Mouse (Mus musculus) stomach, embryonic 15.5 days (tissue): ENCODE measurements around the gene Ino80d. TPM values are rescaled to one million over a fixed set of nuclear protein-coding genes. Genes with fewer than 3 reads are reported as not detected.
"Not testable (repeated sequence)": the region's sequence is repeated elsewhere in the genome, so short reads cannot be mapped to it uniquely, and the experiment has no call there.

ENCODE experiments used
- ATAC-seq: fragments of 200-750 bp; cut with Nextera tagmentation; 2 replicates; pipeline ENCODE4 v1.8.0; 2017; ENCODE audit warnings: low read depth, moderate number of reproducible peaks, moderate TSS enrichment; ENCODE audit not compliant: insufficient read depth, low FRiP score
- H3K27ac ChIP-seq: fragments of 300-500 bp; sonication (generic); 2 replicates; pipeline ENCODE4 v1.5.1; 2015; ENCODE audit warnings: mild to moderate bottlenecking, inconsistent platforms
- H3K27me3 ChIP-seq: fragments of 300-500 bp; sonication (generic); replicated peaks from 2 replicates; pipeline ENCODE4 v1.6.1; 2015; ENCODE audit warnings: inconsistent platforms
- H3K36me3 ChIP-seq: fragments of 300-500 bp; sonication (generic); 2 replicates; pipeline ENCODE4 v1.6.1; 2015; ENCODE audit warnings: inconsistent platforms
- H3K4me1 ChIP-seq: fragments of 300-500 bp; sonication (generic); 2 replicates; pipeline ENCODE4 v1.6.1; 2015; ENCODE audit warnings: inconsistent platforms
- H3K4me2 ChIP-seq: fragments of 300-500 bp; sonication (generic); 2 replicates; pipeline ENCODE4 v1.6.1; 2015; ENCODE audit warnings: mild to moderate bottlenecking, inconsistent platforms
- H3K4me3 ChIP-seq: fragments of 300-500 bp; sonication (generic); replicated peaks from 2 replicates; pipeline ENCODE4 v1.5.1; 2015; ENCODE audit warnings: inconsistent platforms
- H3K9ac ChIP-seq: fragments of 300-500 bp; sonication (generic); 2 replicates; pipeline ENCODE4 v1.6.1; 2015; ENCODE audit warnings: inconsistent platforms
- H3K9me3 ChIP-seq: fragments of 300-500 bp; sonication (generic); 2 replicates; pipeline ENCODE4 v1.6.1; 2016; ENCODE audit warnings: inconsistent platforms
- WGBS: fragments of 180-500 bp; shearing (Covaris S2); methylation state at CpG from one replicate; pipeline ENCODE4 v1.1.7; 2015; 5-methylcytosine and 5-hydroxymethylcytosine counted together
- polyA plus RNA-seq: library from polyadenylated mRNA; unstranded; fragments of >200 nt; fragmentation: Nextera tagmentation; extraction: Ambion mirVana; gene quantifications from 2 replicates; pipeline ENCODE4 v1.2.1, GENCODE M21; 2015

The Ino80d gene
- polyA plus RNA-seq, result 12.9 and 13.3 TPM in 2 replicates

DNA sequence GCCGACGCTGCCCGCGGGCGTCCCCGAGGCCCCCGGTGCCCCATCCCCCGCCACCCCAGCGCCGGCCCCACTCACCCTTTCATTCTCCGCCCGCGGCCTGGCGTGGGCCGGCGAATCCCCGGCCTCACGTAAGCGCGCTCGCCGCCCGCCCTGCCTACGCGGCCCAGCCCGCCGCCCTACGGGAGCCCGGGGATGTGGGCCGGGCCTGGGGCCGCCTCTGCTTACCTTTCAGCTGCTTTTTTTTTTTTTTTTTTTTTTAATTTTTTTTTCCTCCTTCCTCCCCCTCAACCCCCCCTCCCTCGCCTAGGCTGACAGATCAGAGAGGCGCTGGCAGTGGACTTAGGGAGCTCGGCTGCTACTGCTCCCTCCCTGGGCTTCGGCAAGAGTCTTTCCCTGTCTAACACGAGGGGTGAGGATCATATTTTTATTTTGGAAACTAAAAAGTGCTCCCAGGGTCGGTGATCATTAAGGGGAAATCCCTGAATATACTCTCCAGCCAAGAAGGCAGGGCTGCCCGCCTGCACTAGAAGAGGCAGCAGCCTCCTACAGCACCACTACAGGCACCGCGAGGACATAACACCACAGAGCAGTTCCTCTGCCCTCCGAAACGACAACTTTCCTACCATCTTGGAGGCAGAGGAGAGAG lies at the start of gene Ino80d:
Ino80d (minus strand) TSS at position 532 of the 646 bp plus-strand sequence.
- Histone ChIP-seq H3K4me1 (peaks cover 7% of the 10 kb centered on the region; the same call in 1 of the 2 replicates), H3K9me3 (no peaks in the 10 kb centered on the region), H3K27ac (peak within 1 kb of the TSS; percentile 99), H3K4me3 (peak within 1 kb of the TSS; percentile 86), H3K27me3 (no peaks in the 10 kb centered on the region), H3K36me3 (peaks cover 5% of the 10 kb centered on the region; the same call in 1 of the 2 replicates), H3K9ac (peak within 1 kb of the TSS; percentile 88), H3K4me2 (peak within 1 kb of the TSS; percentile 70)
- ATAC-seq, result peak; percentile 88
- WGBS, result under 1% methylated on average over 42 of the region's 42 CpGs

DNA sequence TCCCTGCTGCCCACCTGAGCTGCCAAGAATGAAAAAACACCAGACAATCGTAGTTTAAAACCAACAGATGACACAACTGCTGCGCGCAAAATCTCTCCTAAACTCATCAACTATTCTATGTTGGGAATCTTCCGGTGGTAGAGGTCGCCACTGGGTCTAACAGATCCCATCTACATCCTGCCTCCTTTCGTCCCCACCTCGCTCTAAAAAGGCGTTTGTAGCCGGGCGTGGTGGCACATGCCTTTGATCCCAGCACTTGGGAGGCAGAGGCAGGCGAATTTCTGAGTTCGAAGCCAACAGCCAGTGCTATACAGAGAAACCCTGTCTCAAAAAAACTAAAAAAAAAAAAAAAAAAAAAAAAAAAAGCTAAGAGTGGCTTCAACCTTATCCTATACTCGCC lies 25.8 kb upstream of the Ino80d start:
- 93% methylated on average over 13 of the region's 13 CpGs for WGBS
- Histone ChIP-seq H3K9me3 (no peaks in the 10 kb centered on the region), H3K9ac (no peak overlapping the region), H3K36me3 (peaks cover 25% of the 10 kb centered on the region), H3K4me3 (no peak overlapping the region), H3K27ac (no peak overlapping the region), H3K4me1 (no peaks in the 10 kb centered on the region), H3K4me2 (no peak overlapping the region), H3K27me3 (no peaks in the 10 kb centered on the region)
- no peak for ATAC-seq

DNA sequence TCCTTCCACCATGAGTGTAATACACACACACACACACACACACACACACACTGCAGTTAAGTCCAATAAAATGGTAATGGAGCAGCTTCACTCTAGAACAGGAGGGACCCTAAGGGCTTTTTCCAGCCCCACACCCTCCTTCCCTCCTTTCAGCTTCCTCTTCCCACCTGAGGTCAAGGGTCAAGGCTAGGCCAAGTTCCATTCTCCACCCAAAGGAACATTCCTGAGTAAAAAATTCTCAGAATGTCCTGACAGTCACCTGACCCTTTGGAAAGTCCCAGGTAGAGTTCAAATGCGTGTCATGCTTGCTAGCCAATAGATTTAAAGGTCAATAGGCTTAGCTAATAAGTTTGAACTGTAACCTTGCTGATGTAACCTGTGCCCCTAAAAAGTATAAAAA lies 24.1 kb upstream of the Ino80d start:
- ATAC-seq, H3K4me1 ChIP-seq, H3K9me3 ChIP-seq, H3K27ac ChIP-seq, H3K4me3 ChIP-seq, H3K9ac ChIP-seq, H3K27me3 ChIP-seq, H3K4me2 ChIP-seq: not testable (repeated sequence)
- 91% methylated on average over 1 of the region's 1 CpGs for WGBS
- peaks cover 18% of the 10 kb centered on the region for H3K36me3 ChIP-seq

DNA sequence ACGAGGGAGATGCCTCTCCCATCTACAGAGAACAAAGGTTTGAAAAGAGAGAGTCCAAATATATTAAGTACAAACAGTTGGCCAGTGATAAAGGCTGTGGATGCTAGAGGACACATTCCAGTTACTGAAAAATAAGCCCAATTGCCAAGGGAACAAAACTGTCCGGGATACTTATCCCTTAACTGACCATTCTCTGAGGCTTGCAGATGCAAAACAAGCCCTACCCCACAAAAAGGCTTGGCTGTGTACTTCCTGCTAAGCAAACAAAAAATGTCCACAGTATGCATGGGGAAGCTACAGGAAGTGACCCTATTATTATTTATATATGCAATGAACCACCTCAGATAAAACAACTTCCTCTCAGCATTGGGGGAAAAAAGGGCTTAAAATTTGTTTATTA lies 23.5 kb upstream of the Ino80d start:
- no peak overlapping the region for H3K9ac ChIP-seq
- ATAC-seq, result no peak
- 74% methylated on average over 2 of the region's 2 CpGs for WGBS
- H3K27ac ChIP-seq, result no peak overlapping the region
- H3K4me1 ChIP-seq, result no peaks in the 10 kb centered on the region
- H3K4me3 ChIP-seq, result no peak overlapping the region
- H3K9me3 ChIP-seq, result no peaks in the 10 kb centered on the region
- peaks cover 14% of the 10 kb centered on the region; the same call in 1 of the 2 replicates for H3K36me3 ChIP-seq
- no peak overlapping the region for H3K4me2 ChIP-seq
- H3K27me3 ChIP-seq, result no peaks in the 10 kb centered on the region

DNA sequence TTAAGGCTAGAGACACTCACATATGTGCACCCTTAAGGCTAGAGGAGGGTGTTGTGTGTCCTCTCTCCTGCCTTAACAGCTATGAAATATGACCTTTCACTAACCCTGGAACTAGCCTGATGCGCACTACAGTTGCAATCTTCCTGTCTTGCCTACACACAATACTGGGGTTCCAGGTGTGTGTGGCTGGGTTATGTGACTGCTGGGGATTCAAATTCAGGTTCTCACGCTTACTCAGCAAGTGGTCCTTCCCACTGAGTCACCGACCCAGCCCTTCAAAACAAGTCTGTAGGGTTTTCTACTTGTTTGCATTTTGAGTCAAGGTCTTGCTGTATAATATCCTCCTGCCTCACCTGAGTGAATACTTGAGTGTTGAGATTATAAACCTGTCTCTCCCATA lies 20.1 kb upstream of the Ino80d start:
- H3K27me3 ChIP-seq, result no peaks in the 10 kb centered on the region
- no peaks in the 10 kb centered on the region for H3K9me3 ChIP-seq
- no peak overlapping the region for H3K4me3 ChIP-seq
- no peak overlapping the region for H3K4me2 ChIP-seq
- WGBS, result 77% methylated on average over 3 of the region's 3 CpGs
- H3K4me1 ChIP-seq, result no peaks in the 10 kb centered on the region
- no peak overlapping the region for H3K9ac ChIP-seq
- H3K27ac ChIP-seq, result no peak overlapping the region
- ATAC-seq, result no peak
- 0 out of 2 replicates have a peak, but pooled peaks cover 7% of the 10 kb centered on the region for H3K36me3 ChIP-seq

DNA sequence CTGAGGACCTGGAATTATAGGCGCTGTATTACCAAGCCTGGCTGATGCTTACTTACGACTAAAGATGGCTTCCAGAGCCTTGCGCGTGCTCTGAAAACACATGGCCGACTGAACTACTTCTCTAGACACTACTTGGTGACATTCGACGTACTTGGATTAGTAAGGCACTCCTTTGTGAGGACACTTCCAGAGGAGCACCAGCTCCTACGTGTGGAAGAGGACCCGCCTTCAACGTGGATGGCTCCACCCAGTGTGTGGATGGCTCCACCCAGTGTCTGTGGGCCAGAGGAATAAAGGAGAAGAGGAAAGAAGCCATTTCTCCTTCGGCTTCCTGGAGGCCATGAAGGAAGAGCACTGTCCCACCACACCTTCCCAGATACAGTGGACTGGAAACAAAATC lies 17.3 kb upstream of the Ino80d start:
- H3K36me3 ChIP-seq, result no peaks in the 10 kb centered on the region
- ATAC-seq, result no peak
- WGBS, result 88% methylated on average over 11 of the region's 11 CpGs

DNA sequence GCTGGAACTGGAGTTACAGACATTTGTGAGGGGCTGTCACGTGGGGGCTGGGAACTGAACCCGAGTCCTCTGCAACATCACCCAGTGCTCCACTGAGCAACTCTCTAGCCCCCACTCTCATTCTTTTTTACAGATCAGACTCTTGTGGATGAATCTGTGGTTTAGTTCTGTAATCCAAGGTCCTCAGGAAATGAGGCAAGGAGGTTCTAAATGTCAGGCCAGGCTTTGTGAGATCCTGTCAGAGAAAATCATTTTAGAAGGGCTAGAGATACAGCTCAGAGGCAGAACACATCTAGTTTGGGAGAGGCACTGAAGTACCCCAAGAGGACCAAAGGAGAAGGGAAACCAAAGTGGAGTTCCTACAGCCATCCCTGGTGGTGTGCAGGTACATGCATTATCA lies 16.4 kb upstream of the Ino80d start:
- Histone ChIP-seq H3K36me3 (no peaks in the 10 kb centered on the region), H3K9me3 (no peaks in the 10 kb centered on the region), H3K27ac (no peak overlapping the region), H3K27me3 (no peaks in the 10 kb centered on the region), H3K4me3 (no peak overlapping the region), H3K9ac (no peak overlapping the region), H3K4me2 (no peak overlapping the region), H3K4me1 (peaks cover 4% of the 10 kb centered on the region; the same call in 1 of the 2 replicates)
- no peak for ATAC-seq
- WGBS, result 81% methylated on average over 2 of the region's 2 CpGs

More for the DNA sequence above, 17.3 kb upstream of the Ino80d start:
- Histone ChIP-seq H3K9me3 (no peaks in the 10 kb centered on the region), H3K4me1 (peaks cover 4% of the 10 kb centered on the region; the same call in 1 of the 2 replicates), H3K4me2 (no peak overlapping the region), H3K4me3 (no peak overlapping the region), H3K27ac (no peak overlapping the region), H3K9ac (no peak overlapping the region), H3K27me3 (no peaks in the 10 kb centered on the region)

DNA sequence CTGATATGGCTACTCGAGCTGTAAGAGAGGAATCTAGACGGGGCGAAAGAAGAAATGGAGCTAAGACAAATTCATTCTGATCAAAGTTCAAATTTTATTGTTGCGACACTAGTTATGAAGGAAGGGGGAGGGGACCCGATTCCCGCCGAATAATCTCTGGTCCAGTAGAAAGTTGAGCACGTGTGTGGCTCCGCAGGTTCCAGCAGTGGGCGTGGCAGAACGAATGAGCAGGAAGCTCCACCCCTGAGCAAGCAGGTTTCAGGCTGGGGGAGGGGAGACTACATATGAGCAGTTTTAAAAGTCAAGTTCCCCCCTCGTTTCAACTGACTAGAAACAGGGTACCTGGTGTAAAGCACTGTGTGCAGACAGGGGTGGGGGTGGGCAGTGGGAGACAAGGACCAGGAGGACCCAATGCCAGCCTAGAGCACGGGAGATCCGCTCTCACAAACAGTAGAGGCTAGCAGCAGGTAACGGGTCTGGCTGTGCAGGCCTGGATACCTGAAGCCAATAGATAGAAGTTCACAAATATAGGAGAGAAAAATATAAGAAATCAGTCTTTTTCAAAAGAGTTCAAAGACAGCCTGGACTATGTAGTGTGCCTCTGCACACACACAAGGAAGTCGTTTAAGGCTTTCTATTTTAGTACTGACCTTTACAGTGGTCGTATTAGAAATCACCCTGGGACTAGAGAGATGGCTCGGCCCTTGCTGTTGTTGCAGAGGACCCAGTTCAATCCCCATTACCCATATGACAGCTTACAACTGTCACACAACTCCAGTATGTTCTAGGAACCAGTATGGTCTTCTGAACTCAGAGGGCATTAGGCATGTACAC lies 15.6 kb upstream of the Ino80d start:
- peak overlapping the region; percentile 69; the same call in 1 of the 2 replicates for H3K27ac ChIP-seq

DNA sequence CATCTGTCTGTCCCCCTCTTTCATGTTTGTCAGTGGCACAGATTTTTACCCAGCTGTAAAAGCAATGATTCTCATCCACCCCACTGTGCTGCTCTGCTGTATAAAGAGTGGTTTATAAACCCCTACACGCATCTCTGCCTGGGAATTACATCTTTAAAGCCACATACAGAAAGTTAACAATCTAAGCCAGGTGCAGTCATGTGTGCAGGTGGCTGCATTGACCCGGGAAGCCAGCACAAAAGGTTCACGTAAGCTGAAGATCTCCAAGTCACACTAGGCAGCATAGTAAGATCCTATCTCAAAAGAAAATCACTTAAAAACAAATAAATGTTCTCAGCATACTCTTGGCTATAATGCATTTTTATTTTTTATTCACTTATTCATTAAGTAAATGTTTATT lies 14.8 kb upstream of the Ino80d start:
- 36% methylated on average over 3 of the region's 3 CpGs for WGBS
- Histone ChIP-seq H3K27ac (peak overlapping the region; percentile 69), H3K36me3 (peaks cover 6% of the 10 kb centered on the region; the same call in 1 of the 2 replicates), H3K4me2 (peak overlapping the region; percentile 47; the same call in 1 of the 2 replicates), H3K9ac (no peak overlapping the region), H3K4me3 (no peak overlapping the region; the same call in 1 of the 2 replicates), H3K4me1 (peaks cover 4% of the 10 kb centered on the region; the same call in 1 of the 2 replicates), H3K9me3 (no peaks in the 10 kb centered on the region), H3K27me3 (no peaks in the 10 kb centered on the region)
- ATAC-seq, result 0 out of 2 replicates have a peak, but pooled peaks have one; percentile 11

More for the DNA sequence above, 15.6 kb upstream of the Ino80d start:
- Histone ChIP-seq H3K9me3 (no peaks in the 10 kb centered on the region), H3K4me1 (peaks cover 4% of the 10 kb centered on the region; the same call in 1 of the 2 replicates), H3K9ac (no peak overlapping the region), H3K27me3 (no peaks in the 10 kb centered on the region), H3K4me3 (peak overlapping the region; percentile 28; the same call in 1 of the 2 replicates), H3K36me3 (peaks cover 6% of the 10 kb centered on the region; the same call in 1 of the 2 replicates), H3K4me2 (peak overlapping the region; percentile 47)
- ATAC-seq, result peak; percentile 53; the same call in 1 of the 2 replicates
- 17% methylated on average over 18 of the region's 18 CpGs for WGBS

DNA sequence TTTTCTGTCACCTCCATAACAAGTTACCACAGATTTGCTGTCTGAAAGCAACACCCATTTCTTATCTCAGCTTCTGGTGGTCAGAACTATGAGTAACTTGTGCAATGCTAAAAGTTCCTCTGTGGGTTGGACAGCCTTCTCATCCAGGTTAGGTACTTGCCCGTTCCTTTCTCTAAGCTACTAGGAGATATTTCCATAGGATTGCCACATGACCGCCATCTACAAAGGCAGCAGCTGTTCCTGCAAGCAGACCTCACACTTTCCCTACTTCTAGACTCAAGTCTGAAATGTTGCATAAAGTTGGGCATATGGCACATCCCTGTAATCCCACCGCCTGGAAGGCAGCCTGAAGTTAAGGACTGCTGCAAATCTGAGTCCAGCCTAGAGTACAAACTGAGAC lies 11.7 kb upstream of the Ino80d start:
- Histone ChIP-seq H3K9me3 (no peaks in the 10 kb centered on the region), H3K9ac (no peak overlapping the region), H3K27ac (no peak overlapping the region), H3K4me1 (peaks cover 4% of the 10 kb centered on the region; the same call in 1 of the 2 replicates), H3K4me3 (no peak overlapping the region), H3K27me3 (no peaks in the 10 kb centered on the region), H3K36me3 (peaks cover 13% of the 10 kb centered on the region), H3K4me2 (no peak overlapping the region)
- no peak for ATAC-seq
- WGBS, result 88% methylated on average over 3 of the region's 3 CpGs

DNA sequence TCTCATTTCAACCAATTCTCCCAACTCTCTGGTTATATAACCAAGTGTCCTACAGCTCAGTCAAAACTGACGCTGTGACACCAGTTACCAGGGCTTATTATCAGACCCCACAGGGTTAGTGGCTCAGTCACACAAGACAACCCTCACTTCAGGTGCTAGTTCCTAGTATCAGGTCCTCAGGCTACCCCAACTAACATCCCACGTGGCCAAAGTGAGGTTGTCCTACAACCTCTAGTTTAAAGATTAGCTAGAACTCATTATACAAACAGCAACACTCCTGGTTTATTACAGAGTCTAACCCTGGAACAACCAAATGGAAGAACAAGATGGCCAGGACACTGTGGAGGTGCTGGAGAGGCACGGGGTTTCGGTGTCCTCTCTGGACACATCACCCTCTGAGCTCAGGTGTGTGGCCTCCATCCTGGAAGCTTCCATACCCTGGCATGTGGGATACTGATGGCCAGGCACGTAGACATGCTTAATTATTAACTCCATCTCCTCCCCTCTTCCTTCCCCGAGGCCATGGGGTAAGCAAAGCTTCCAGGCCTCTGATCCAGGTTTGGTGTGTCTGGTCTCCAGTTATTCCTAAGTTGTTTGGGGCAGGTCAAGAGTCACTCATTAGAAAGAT lies 9.5 kb upstream of the Ino80d start:
- Histone ChIP-seq H3K9me3 (no peaks in the 10 kb centered on the region), H3K4me3 (no peak overlapping the region), H3K27ac (peak overlapping the region; percentile 17; the same call in 1 of the 2 replicates), H3K9ac (no peak overlapping the region), H3K36me3 (peaks cover 31% of the 10 kb centered on the region), H3K27me3 (no peaks in the 10 kb centered on the region), H3K4me2 (no peak overlapping the region), H3K4me1 (peaks cover under 1% of the 10 kb centered on the region; the same call in 1 of the 2 replicates)
- 57% methylated on average over 6 of the region's 6 CpGs for WGBS
- ATAC-seq, result peak; percentile 82
